Mouse (Mus musculus): ENCODE results near the gene Clk2. TPM values are rescaled to one million over a fixed set of nuclear protein-coding genes. Genes with fewer than 3 reads are reported as not detected.
"Not testable (repeated sequence)": the region's sequence is repeated elsewhere in the genome, so short reads cannot be mapped to it uniquely, and the experiment has no call there.

Gene Clk2
- total RNA-seq, 2 experiments from 2014 or later, result 14.3 to 17.8 TPM

GRCm38 (mm10) chr3:89190436-89190835 is 25.8 kb downstream of the Clk2 start:
- DNase-seq, result no peak

- no peak for DNase-seq
Observed at GRCm38 (mm10) chr3:89193351-89193750, 28.8 kb downstream of the Clk2 start.

GRCm38 (mm10) chr3:89193853-89194252 is 29.3 kb downstream of the Clk2 start:
- DNase-seq, result no peak

GRCm38 (mm10) chr3:89195979-89196877 is 31.6 kb downstream of the Clk2 start:
- DNase-seq, result peak; percentile 91 to 95

GRCm38 (mm10) chr3:89199839-89200238 is 35.2 kb downstream of the Clk2 start:
- no peak for DNase-seq

- peak; percentile 89 to 95 for DNase-seq
Observed at GRCm38 (mm10) chr3:89202253-89203141, 37.9 kb downstream of the Clk2 start, which contains the start of gene Gba. TSS of gene Gba (plus strand) at chr3:89202928.

- no peak for DNase-seq
Observed at GRCm38 (mm10) chr3:89203142-89203514, 38.5 kb downstream of the Clk2 start.

GRCm38 (mm10) chr3:89206079-89206478 is 41.5 kb downstream of the Clk2 start:
- DNase-seq, result no peak

- no peak for DNase-seq
Observed at GRCm38 (mm10) chr3:89206695-89207094, 42.1 kb downstream of the Clk2 start.

GRCm38 (mm10) chr3:89208075-89208657 is 43.6 kb downstream of the Clk2 start:
- DNase-seq, result no peak

GRCm38 (mm10) chr3:89208736-89209135 is 44.1 kb downstream of the Clk2 start:
- no peak for DNase-seq

GRCm38 (mm10) chr3:89209731-89210130 is 45.1 kb downstream of the Clk2 start:
- no peak for DNase-seq

GRCm38 (mm10) chr3:89210162-89210561 is 45.6 kb downstream of the Clk2 start:
- DNase-seq, result no peak

- peak in 1 of 2 experiments; percentile 50 for DNase-seq
Observed at GRCm38 (mm10) chr3:89210731-89211130, 46.1 kb downstream of the Clk2 start.

- DNase-seq, result peak; percentile 96 to 97
Observed at GRCm38 (mm10) chr3:89213803-89214530, 49.4 kb downstream of the Clk2 start.

GRCm38 (mm10) chr3:89214681-89215411 is 50.3 kb downstream of the Clk2 start, which contains the start of gene Thbs3:
TSS of gene Thbs3 (plus strand) at chr3:89215180.
- peak; percentile 49 to 58 for DNase-seq

GRCm38 (mm10) chr3:89215853-89216252 is 51.3 kb downstream of the Clk2 start:
- DNase-seq, result peak; percentile 80 to 91

- DNase-seq, result not testable (repeated sequence)
Observed at GRCm38 (mm10) chr3:89216407-89216806, 51.8 kb downstream of the Clk2 start.

- no peak for DNase-seq
Observed at GRCm38 (mm10) chr3:89218271-89218670, 53.7 kb downstream of the Clk2 start.

GRCm38 (mm10) chr3:89219546-89219945 is 55.0 kb downstream of the Clk2 start:
- no peak for DNase-seq

- no peak for DNase-seq
Observed at GRCm38 (mm10) chr3:89221167-89221566, 56.6 kb downstream of the Clk2 start.
